Mouse (Mus musculus) lung, postnatal 0 days (tissue): ENCODE measurements around the gene B4galnt2. TPM values are rescaled to one million over a fixed set of nuclear protein-coding genes. Genes with fewer than 3 reads are reported as not detected.

Experiments used
- ATAC-seq: fragments of 200-750 bp; cut with Nextera tagmentation; 2 replicates; pipeline ENCODE4 v1.8.0; 2017; ENCODE audit warnings: moderate library complexity
- DNase-seq: peaks from one replicate; pipeline ENCODE4 v3.0.0-alpha.2; 2016; ENCODE audit warnings: low spot score
- H3K27ac ChIP-seq: fragments of 300-500 bp; sonication (generic); 2 replicates; pipeline ENCODE4 v1.5.1; 2014; ENCODE audit warnings: antibody characterized with exemption, mild to moderate bottlenecking, low read length, mixed read lengths
- H3K27me3 ChIP-seq: fragments of 300-500 bp; sonication (generic); replicated peaks from 2 replicates; pipeline ENCODE4 v1.6.1; 2014; ENCODE audit warnings: low read length, mixed read lengths; ENCODE audit not compliant: insufficient read depth
- H3K36me3 ChIP-seq: fragments of 300-500 bp; sonication (generic); 2 replicates; pipeline ENCODE4 v1.6.1; 2014; ENCODE audit warnings: low read length, mixed read lengths; ENCODE audit not compliant: insufficient read depth
- H3K4me1 ChIP-seq: fragments of 300-500 bp; sonication (generic); 2 replicates; pipeline ENCODE4 v1.6.1; 2014; ENCODE audit warnings: antibody characterized with exemption, low read depth, low read length, mixed read lengths; ENCODE audit not compliant: insufficient read depth
- H3K4me2 ChIP-seq: fragments of 300-500 bp; sonication (generic); replicated peaks from 2 replicates; pipeline ENCODE4 v1.6.1; 2014; ENCODE audit warnings: low read depth, mild to moderate bottlenecking, low read length, moderate library complexity, mixed read lengths
- H3K4me3 ChIP-seq: fragments of 300-500 bp; sonication (generic); 2 replicates; pipeline ENCODE4 v1.5.1; 2014; ENCODE audit warnings: low read depth, low read length
- H3K9ac ChIP-seq: fragments of 300-500 bp; sonication (generic); replicated peaks from 2 replicates; pipeline ENCODE4 v1.6.1; 2014; ENCODE audit warnings: low read depth, mild to moderate bottlenecking
- H3K9me3 ChIP-seq: fragments of 300-500 bp; sonication (generic); 2 replicates; pipeline ENCODE4 v1.6.1; 2016; ENCODE audit warnings: low read length, mixed read lengths
- CTCF ChIP-seq: IDR thresholded peaks from 2 replicates; pipeline ENCODE4 v1.5.1; 2016; ENCODE audit warnings: antibody characterized with exemption, mild to moderate bottlenecking
- EP300 ChIP-seq: IDR thresholded peaks from 2 replicates; pipeline ENCODE4 v1.6.1; 2016; ENCODE audit warnings: antibody characterized with exemption, mild to moderate bottlenecking, control low read depth
- WGBS: fragments of 180-500 bp; shearing (Covaris S2); extraction: QIAGEN DNeasy Blood & Tissue Kit; methylation state at CpG from one replicate; pipeline ENCODE4 v1.1.7; 2014; 5-methylcytosine and 5-hydroxymethylcytosine counted together
- polyA plus RNA-seq: library from polyadenylated mRNA; unstranded; fragments of >200 nt; fragmentation: Nextera tagmentation; extraction: Ambion mirVana; gene quantifications from 2 replicates; pipeline ENCODE4 v1.2.1, GENCODE M21; 2015

The B4galnt2 gene
- polyA plus RNA-seq, 1 experiment from 2014 or later = not detected

- peaks cover 34% of the 10 kb centered on the region for H3K27me3 ChIP-seq
- 17% methylated on average over 3 of the region's 3 CpGs for WGBS
Observed at GRCm38 (mm10) chr11:95827168-95827447, 87.6 kb downstream of the B4galnt2 start.

GRCm38 (mm10) chr11:95826317-95827167 lies 88.1 kb downstream of the B4galnt2 start:
- no peaks in the 10 kb centered on the region for H3K36me3 ChIP-seq
- peaks cover 31% of the 10 kb centered on the region for H3K27me3 ChIP-seq
- H3K27ac ChIP-seq = no peak overlapping the region
- H3K4me3 ChIP-seq = no peak overlapping the region
- H3K9ac ChIP-seq = no peak overlapping the region
- peaks cover 13% of the 10 kb centered on the region for H3K4me1 ChIP-seq
- no peak for TF ChIP-seq CTCF
- DNase-seq = no peak
- no peaks in the 10 kb centered on the region for H3K9me3 ChIP-seq
- WGBS = 43% methylated on average over 6 of the region's 6 CpGs
- no peak overlapping the region for H3K4me2 ChIP-seq
- no peak for ATAC-seq

More at GRCm38 (mm10) chr11:95827168-95827447, 87.6 kb downstream of the B4galnt2 start:
- no peak overlapping the region for H3K4me3 ChIP-seq
- ATAC-seq (no peak), DNase-seq (no peak)
- no peaks in the 10 kb centered on the region for H3K9me3 ChIP-seq
- H3K36me3 ChIP-seq = no peaks in the 10 kb centered on the region
- no peak overlapping the region for H3K27ac ChIP-seq
- H3K9ac ChIP-seq = no peak overlapping the region
- H3K4me2 ChIP-seq = no peak overlapping the region
- H3K4me1 ChIP-seq = peaks cover 13% of the 10 kb centered on the region
- TF ChIP-seq EP300 (no peak), CTCF (no peak)

- Histone ChIP-seq H3K9ac (no peak overlapping the region), H3K4me2 (no peak overlapping the region), H3K4me1 (peaks cover 4% of the 10 kb centered on the region), H3K27ac (no peak overlapping the region), H3K36me3 (no peaks in the 10 kb centered on the region), H3K4me3 (no peak overlapping the region), H3K9me3 (no peaks in the 10 kb centered on the region), H3K27me3 (peaks cover 23% of the 10 kb centered on the region)
- no peak for TF ChIP-seq CTCF
- TF ChIP-seq EP300 = no peak
- no peak for ATAC-seq
- DNase-seq = no peak
- 51% methylated on average over 3 of the region's 3 CpGs for WGBS
Observed at GRCm38 (mm10) chr11:95825625-95826024, 89.1 kb downstream of the B4galnt2 start.

GRCm38 (mm10) chr11:95824877-95825243 lies 89.8 kb downstream of the B4galnt2 start:
- ATAC-seq (peak; percentile 2; the same call in 1 of the 2 replicates), DNase-seq (peak; percentile 54)
- TF ChIP-seq EP300 (no peak), CTCF (no peak)
- WGBS = under 1% methylated on average over 11 of the region's 11 CpGs
- Histone ChIP-seq H3K36me3 (no peaks in the 10 kb centered on the region), H3K27ac (no peak overlapping the region), H3K27me3 (peaks cover 15% of the 10 kb centered on the region), H3K4me1 (no peaks in the 10 kb centered on the region), H3K4me2 (peak overlapping the region; percentile 98), H3K9ac (peak overlapping the region; percentile 47), H3K4me3 (peak overlapping the region; percentile 57), H3K9me3 (no peaks in the 10 kb centered on the region)

GRCm38 (mm10) chr11:95824071-95824876 lies 90.4 kb downstream of the B4galnt2 start, which contains the start of gene Phospho1:
TSS of gene Phospho1 (plus strand) at chr11:95824499.
- Histone ChIP-seq H3K27ac (no peak within 1 kb of the TSS; the same call in 1 of the 2 replicates), H3K4me2 (peak within 1 kb of the TSS; percentile 98), H3K9me3 (no peaks in the 10 kb centered on the region), H3K36me3 (no peaks in the 10 kb centered on the region), H3K27me3 (peaks cover 9% of the 10 kb centered on the region), H3K9ac (peak within 1 kb of the TSS; percentile 47), H3K4me1 (no peaks in the 10 kb centered on the region), H3K4me3 (peak within 1 kb of the TSS; percentile 57)
- TF ChIP-seq CTCF (no peak), EP300 (no peak)
- WGBS = 2% methylated on average over 58 of the region's 78 CpGs
- peak; percentile 94 for DNase-seq
- peak; percentile 98 for ATAC-seq

GRCm38 (mm10) chr11:95822437-95822836 lies 92.3 kb downstream of the B4galnt2 start:
- no peak overlapping the region for H3K9ac ChIP-seq
- no peaks in the 10 kb centered on the region; the same call in 1 of the 2 replicates for H3K27me3 ChIP-seq
- H3K27ac ChIP-seq = no peak overlapping the region
- H3K36me3 ChIP-seq = no peaks in the 10 kb centered on the region
- H3K4me1 ChIP-seq = no peaks in the 10 kb centered on the region
- no peaks in the 10 kb centered on the region for H3K9me3 ChIP-seq
- TF ChIP-seq EP300 = no peak
- TF ChIP-seq CTCF = no peak
- H3K4me3 ChIP-seq = no peak overlapping the region
- no peak for ATAC-seq
- WGBS = 96% methylated on average over 4 of the region's 4 CpGs
- H3K4me2 ChIP-seq = no peak overlapping the region
- DNase-seq = no peak
